Mouse (Mus musculus): ENCODE data around the gene Tmem184b.
A peak's percentile ranks its signal among the peaks of the same experiment; 100 is the strongest.

Tmem184b gene

GRCm38 (mm10) chr15:79436481-79436921, 33.1 kb upstream of the Tmem184b start:
- DNase-seq (ENCODE audit: low read depth, low spot score), result no peak
- Histone ChIP-seq H3K36me3 (ENCODE audit: control insufficient read depth, insufficient read depth, low read length, poor library complexity, severe bottlenecking) (no peaks in the 10 kb centered on the region), H3K27me3 (ENCODE audit: control insufficient read depth, insufficient read depth, low read length, poor library complexity, severe bottlenecking) (no peaks in the 10 kb centered on the region)

- Histone ChIP-seq H3K27me3 (ENCODE audit: control insufficient read depth, insufficient read depth, low read length, poor library complexity, severe bottlenecking) (no peaks in the 10 kb centered on the region), H3K36me3 (ENCODE audit: control insufficient read depth, insufficient read depth, low read length, poor library complexity, severe bottlenecking) (no peaks in the 10 kb centered on the region)
- no peak for DNase-seq (ENCODE audit: low read depth, low spot score)
Observed at GRCm38 (mm10) chr15:79435191-79435671, 31.9 kb upstream of the Tmem184b start.

GRCm38 (mm10) chr15:79432892-79433291, 29.5 kb upstream of the Tmem184b start:
- DNase-seq (ENCODE audit: low read depth, low spot score), result peak; percentile 21
- Histone ChIP-seq H3K36me3 (ENCODE audit: control insufficient read depth, insufficient read depth, low read length, poor library complexity, severe bottlenecking) (no peaks in the 10 kb centered on the region), H3K27me3 (ENCODE audit: control insufficient read depth, insufficient read depth, low read length, poor library complexity, severe bottlenecking) (no peaks in the 10 kb centered on the region)

- DNase-seq (ENCODE audit: low read depth, low spot score), result no peak
- no peaks in the 10 kb centered on the region for H3K27me3 ChIP-seq (ENCODE audit: control insufficient read depth, insufficient read depth, low read length, poor library complexity, severe bottlenecking)
- no peaks in the 10 kb centered on the region for H3K36me3 ChIP-seq (ENCODE audit: control insufficient read depth, insufficient read depth, low read length, poor library complexity, severe bottlenecking)
Observed at GRCm38 (mm10) chr15:79432328-79432727, 29.0 kb upstream of the Tmem184b start.

GRCm38 (mm10) chr15:79431925-79432324, 28.6 kb upstream of the Tmem184b start:
- H3K27me3 ChIP-seq (ENCODE audit: control insufficient read depth, insufficient read depth, low read length, poor library complexity, severe bottlenecking), result no peaks in the 10 kb centered on the region
- no peak for DNase-seq (ENCODE audit: low read depth, low spot score)
- no peaks in the 10 kb centered on the region for H3K36me3 ChIP-seq (ENCODE audit: control insufficient read depth, insufficient read depth, low read length, poor library complexity, severe bottlenecking)

GRCm38 (mm10) chr15:79430461-79431000, 27.2 kb upstream of the Tmem184b start:
- no peaks in the 10 kb centered on the region for H3K27me3 ChIP-seq (ENCODE audit: control insufficient read depth, insufficient read depth, low read length, poor library complexity, severe bottlenecking)
- no peak for DNase-seq (ENCODE audit: low read depth, low spot score)

GRCm38 (mm10) chr15:79429994-79430393, 26.6 kb upstream of the Tmem184b start:
- Histone ChIP-seq H3K27me3 (ENCODE audit: control insufficient read depth, insufficient read depth, low read length, poor library complexity, severe bottlenecking) (no peaks in the 10 kb centered on the region), H3K36me3 (ENCODE audit: control insufficient read depth, insufficient read depth, low read length, poor library complexity, severe bottlenecking) (peaks cover 3% of the 10 kb centered on the region)
- DNase-seq (ENCODE audit: low read depth, low spot score), result no peak

More at GRCm38 (mm10) chr15:79430461-79431000, 27.2 kb upstream of the Tmem184b start:
- H3K36me3 ChIP-seq (ENCODE audit: control insufficient read depth, insufficient read depth, low read length, poor library complexity, severe bottlenecking), result peaks cover 3% of the 10 kb centered on the region

- DNase-seq (ENCODE audit: low read depth, low spot score), result no peak
- H3K36me3 ChIP-seq (ENCODE audit: control insufficient read depth, insufficient read depth, low read length, poor library complexity, severe bottlenecking), result peaks cover 3% of the 10 kb centered on the region
- H3K27me3 ChIP-seq (ENCODE audit: control insufficient read depth, insufficient read depth, low read length, poor library complexity, severe bottlenecking), result no peaks in the 10 kb centered on the region
Observed at GRCm38 (mm10) chr15:79429527-79429926, 26.2 kb upstream of the Tmem184b start.

- no peak for DNase-seq (ENCODE audit: low read depth, low spot score)
- Histone ChIP-seq H3K36me3 (ENCODE audit: control insufficient read depth, insufficient read depth, low read length, poor library complexity, severe bottlenecking) (peaks cover 6% of the 10 kb centered on the region), H3K27me3 (ENCODE audit: control insufficient read depth, insufficient read depth, low read length, poor library complexity, severe bottlenecking) (no peaks in the 10 kb centered on the region)
Observed at GRCm38 (mm10) chr15:79428616-79429015, 25.2 kb upstream of the Tmem184b start.

GRCm38 (mm10) chr15:79427516-79427915, 24.1 kb upstream of the Tmem184b start:
- DNase-seq (ENCODE audit: low read depth, low spot score), result no peak
- H3K36me3 ChIP-seq (ENCODE audit: control insufficient read depth, insufficient read depth, low read length, poor library complexity, severe bottlenecking), result peaks cover 8% of the 10 kb centered on the region
- no peaks in the 10 kb centered on the region for H3K27me3 ChIP-seq (ENCODE audit: control insufficient read depth, insufficient read depth, low read length, poor library complexity, severe bottlenecking)

- H3K27me3 ChIP-seq (ENCODE audit: control insufficient read depth, insufficient read depth, low read length, poor library complexity, severe bottlenecking), result no peaks in the 10 kb centered on the region
Observed at GRCm38 (mm10) chr15:79425516-79425915, 22.1 kb upstream of the Tmem184b start.

GRCm38 (mm10) chr15:79424602-79425001, 21.2 kb upstream of the Tmem184b start:
- Histone ChIP-seq H3K36me3 (ENCODE audit: control insufficient read depth, insufficient read depth, low read length, poor library complexity, severe bottlenecking) (peaks cover 9% of the 10 kb centered on the region), H3K27me3 (ENCODE audit: control insufficient read depth, insufficient read depth, low read length, poor library complexity, severe bottlenecking) (no peaks in the 10 kb centered on the region)
- DNase-seq (ENCODE audit: low read depth, low spot score), result no peak

More at GRCm38 (mm10) chr15:79425516-79425915, 22.1 kb upstream of the Tmem184b start:
- H3K36me3 ChIP-seq (ENCODE audit: control insufficient read depth, insufficient read depth, low read length, poor library complexity, severe bottlenecking), result peaks cover 8% of the 10 kb centered on the region
- DNase-seq (ENCODE audit: low read depth, low spot score), result no peak

GRCm38 (mm10) chr15:79422715-79423243, 19.4 kb upstream of the Tmem184b start:
- Histone ChIP-seq H3K27me3 (ENCODE audit: control insufficient read depth, insufficient read depth, low read length, poor library complexity, severe bottlenecking) (no peaks in the 10 kb centered on the region), H3K36me3 (ENCODE audit: control insufficient read depth, insufficient read depth, low read length, poor library complexity, severe bottlenecking) (peaks cover 9% of the 10 kb centered on the region)
- DNase-seq (ENCODE audit: low read depth, low spot score), result no peak

GRCm38 (mm10) chr15:79418677-79419076, 15.3 kb upstream of the Tmem184b start:
- no peaks in the 10 kb centered on the region; the same call in 1 of the 2 replicates for H3K27me3 ChIP-seq (ENCODE audit: control insufficient read depth, insufficient read depth, low read length, poor library complexity, severe bottlenecking)
- peak; percentile 21 for DNase-seq (ENCODE audit: low read depth, low spot score)

GRCm38 (mm10) chr15:79418265-79418664, 14.9 kb upstream of the Tmem184b start:
- H3K36me3 ChIP-seq (ENCODE audit: control insufficient read depth, insufficient read depth, low read length, poor library complexity, severe bottlenecking), result peaks cover 4% of the 10 kb centered on the region; the same call in 1 of the 2 replicates
- peak; percentile 54 for DNase-seq (ENCODE audit: low read depth, low spot score)
- H3K27me3 ChIP-seq (ENCODE audit: control insufficient read depth, insufficient read depth, low read length, poor library complexity, severe bottlenecking), result no peaks in the 10 kb centered on the region; the same call in 1 of the 2 replicates

More at GRCm38 (mm10) chr15:79418677-79419076, 15.3 kb upstream of the Tmem184b start:
- peaks cover 4% of the 10 kb centered on the region; the same call in 1 of the 2 replicates for H3K36me3 ChIP-seq (ENCODE audit: control insufficient read depth, insufficient read depth, low read length, poor library complexity, severe bottlenecking)

All from splenic B cell, adult 2 months (primary cell).